Mouse (Mus musculus): Measurements from ENCODE around the gene Glrx.

The Glrx gene

GRCm38 (mm10) chr13:75892291-75892690 lies 52.6 kb downstream of the Glrx start:
- no peak for DNase-seq (ENCODE audit: low spot score)

GRCm38 (mm10) chr13:75892876-75893275 lies 53.2 kb downstream of the Glrx start:
- no peak for DNase-seq (ENCODE audit: low spot score)

Data from lung, postnatal 25 days (tissue).